Mouse (Mus musculus): ENCODE data around the gene Usp34. TPM values are rescaled to one million over a fixed set of nuclear protein-coding genes. Genes with fewer than 3 reads are reported as not detected.
"Not testable (repeated sequence)": the region's sequence is repeated elsewhere in the genome, so short reads cannot be mapped to it uniquely, and the experiment has no call there.

The Usp34 gene
- polyA plus RNA-seq, 1 experiment from 2014 or later = 54.0 TPM

- WGBS = 82% methylated on average over 2 of the region's 2 CpGs
- Histone ChIP-seq H3K4me1 (ENCODE audit: control insufficient read depth, insufficient read depth, low read length) (no peaks in the 10 kb centered on the region), H3K4me2 (ENCODE audit: low read depth, low read length) (no peak overlapping the region), H3K4me3 (ENCODE audit: low read depth, low read length) (no peak overlapping the region), H3K27ac (ENCODE audit: low read depth, low read length) (no peak overlapping the region), H3K9me3 (ENCODE audit: control insufficient read depth, low read length) (no peaks in the 10 kb centered on the region), H3K27me3 (ENCODE audit: control insufficient read depth, insufficient read depth, low read length) (no peaks in the 10 kb centered on the region), H3K9ac (replicated peaks; ENCODE audit: low read depth, low read length) (no peak overlapping the region), H3K36me3 (ENCODE audit: control insufficient read depth, insufficient read depth, low read length) (peaks cover 62% of the 10 kb centered on the region)
- ATAC-seq (ENCODE audit: low read depth) = no peak
Measured at GRCm38 (mm10) chr11:23436076-23436475, 129.4 kb downstream of the Usp34 start.

DNA sequence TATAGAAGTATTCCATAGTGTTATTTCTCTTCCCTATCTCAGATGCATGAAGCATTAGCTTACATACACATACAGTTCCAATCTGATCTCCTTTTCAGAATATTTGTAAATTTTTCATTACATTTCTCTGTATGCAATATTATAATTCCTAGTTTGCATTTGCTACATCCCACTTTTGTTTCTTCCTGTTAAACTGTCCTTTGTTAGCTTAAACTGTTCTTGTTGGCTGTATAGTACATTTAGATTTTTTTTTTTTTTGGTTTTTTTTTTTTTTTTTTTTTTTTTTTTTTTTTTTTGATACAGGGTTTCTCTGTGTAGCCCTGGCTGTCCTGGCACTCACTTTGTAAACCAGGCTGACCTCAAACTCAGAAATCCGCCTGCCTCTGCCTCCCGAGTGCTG lies 159.2 kb downstream of the Usp34 start:
- H3K36me3 ChIP-seq (ENCODE audit: control insufficient read depth, insufficient read depth, low read length) = peaks cover 34% of the 10 kb centered on the region
- H3K4me2 ChIP-seq (ENCODE audit: low read depth, low read length); H3K27ac ChIP-seq (ENCODE audit: low read depth, low read length); ATAC-seq (ENCODE audit: low read depth); H3K9ac ChIP-seq (replicated peaks; ENCODE audit: low read depth, low read length); H3K4me3 ChIP-seq (ENCODE audit: low read depth, low read length); H3K9me3 ChIP-seq (ENCODE audit: control insufficient read depth, low read length); H3K27me3 ChIP-seq (ENCODE audit: control insufficient read depth, insufficient read depth, low read length); H3K4me1 ChIP-seq (ENCODE audit: control insufficient read depth, insufficient read depth, low read length): not testable (repeated sequence)
- 96% methylated on average over 2 of the region's 2 CpGs for WGBS

GRCm38 (mm10) chr11:23489955-23490354 lies 183.3 kb downstream of the Usp34 start:
- no peak overlapping the region for H3K4me3 ChIP-seq (ENCODE audit: low read depth, low read length)
- H3K27me3 ChIP-seq (ENCODE audit: control insufficient read depth, insufficient read depth, low read length) = no peaks in the 10 kb centered on the region
- no peak overlapping the region for H3K9ac ChIP-seq (replicated peaks; ENCODE audit: low read depth, low read length)
- peaks cover 81% of the 10 kb centered on the region for H3K36me3 ChIP-seq (ENCODE audit: control insufficient read depth, insufficient read depth, low read length)
- no peak overlapping the region for H3K4me2 ChIP-seq (ENCODE audit: low read depth, low read length)
- H3K9me3 ChIP-seq (ENCODE audit: control insufficient read depth, low read length) = no peaks in the 10 kb centered on the region
- no peak overlapping the region for H3K27ac ChIP-seq (ENCODE audit: low read depth, low read length)
- no peak for ATAC-seq (ENCODE audit: low read depth)
- H3K4me1 ChIP-seq (ENCODE audit: control insufficient read depth, insufficient read depth, low read length) = peaks cover under 1% of the 10 kb centered on the region; the same call in 1 of the 2 replicates
- 95% methylated on average over 1 of the region's 1 CpGs for WGBS

GRCm38 (mm10) chr11:23492048-23492790 lies 185.5 kb downstream of the Usp34 start:
- H3K36me3 ChIP-seq (ENCODE audit: control insufficient read depth, insufficient read depth, low read length) = peaks cover 66% of the 10 kb centered on the region
- no peak for ATAC-seq (ENCODE audit: low read depth)
- H3K27me3 ChIP-seq (ENCODE audit: control insufficient read depth, insufficient read depth, low read length) = no peaks in the 10 kb centered on the region
- no peak overlapping the region for H3K4me2 ChIP-seq (ENCODE audit: low read depth, low read length)
- no peak overlapping the region for H3K9ac ChIP-seq (replicated peaks; ENCODE audit: low read depth, low read length)
- no peaks in the 10 kb centered on the region for H3K9me3 ChIP-seq (ENCODE audit: control insufficient read depth, low read length)
- no peak overlapping the region for H3K27ac ChIP-seq (ENCODE audit: low read depth, low read length)
- H3K4me1 ChIP-seq (ENCODE audit: control insufficient read depth, insufficient read depth, low read length) = peaks cover 14% of the 10 kb centered on the region; the same call in 1 of the 2 replicates
- no peak overlapping the region for H3K4me3 ChIP-seq (ENCODE audit: low read depth, low read length)
- 88% methylated on average over 4 of the region's 4 CpGs for WGBS

DNA sequence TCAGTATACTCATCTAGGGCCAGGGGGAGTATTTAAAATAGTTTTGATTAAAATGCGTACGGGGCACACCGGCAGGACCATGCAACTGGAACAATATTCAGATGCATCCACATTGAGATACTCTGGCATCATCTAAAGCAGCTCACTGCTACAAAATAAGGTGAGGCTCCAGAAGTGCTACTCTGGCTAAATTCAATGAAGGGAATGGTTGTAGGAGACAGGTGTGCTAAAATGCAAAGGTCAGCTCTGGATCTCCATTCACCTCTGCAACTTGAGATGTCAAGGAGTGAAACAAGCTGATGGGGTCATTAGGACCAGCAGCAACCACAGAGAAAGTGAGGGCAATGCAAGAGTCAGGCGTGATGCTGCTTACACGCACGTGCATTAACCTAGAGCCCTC lies 188.5 kb downstream of the Usp34 start:
- 90% methylated on average over 6 of the region's 6 CpGs for WGBS
- H3K9ac ChIP-seq (replicated peaks; ENCODE audit: low read depth, low read length) = no peak overlapping the region

GRCm38 (mm10) chr11:23496661-23497060 lies 190.0 kb downstream of the Usp34 start:
- H3K27me3 ChIP-seq (ENCODE audit: control insufficient read depth, insufficient read depth, low read length) = no peaks in the 10 kb centered on the region
- peak overlapping the region; percentile 95 for H3K4me2 ChIP-seq (ENCODE audit: low read depth, low read length)
- H3K9ac ChIP-seq (replicated peaks; ENCODE audit: low read depth, low read length) = peak overlapping the region; percentile 85
- H3K4me1 ChIP-seq (ENCODE audit: control insufficient read depth, insufficient read depth, low read length) = peaks cover 14% of the 10 kb centered on the region; the same call in 1 of the 2 replicates
- ATAC-seq (ENCODE audit: low read depth) = no peak
- H3K36me3 ChIP-seq (ENCODE audit: control insufficient read depth, insufficient read depth, low read length) = peaks cover 27% of the 10 kb centered on the region
- peak overlapping the region; percentile 80 for H3K4me3 ChIP-seq (ENCODE audit: low read depth, low read length)
- WGBS = 50% methylated on average over 6 of the region's 6 CpGs
- H3K9me3 ChIP-seq (ENCODE audit: control insufficient read depth, low read length) = no peaks in the 10 kb centered on the region
- H3K27ac ChIP-seq (ENCODE audit: low read depth, low read length) = peak overlapping the region; percentile 94

More for the DNA sequence above, 188.5 kb downstream of the Usp34 start:
- Histone ChIP-seq H3K27ac (ENCODE audit: low read depth, low read length) (no peak overlapping the region), H3K27me3 (ENCODE audit: control insufficient read depth, insufficient read depth, low read length) (no peaks in the 10 kb centered on the region), H3K9me3 (ENCODE audit: control insufficient read depth, low read length) (no peaks in the 10 kb centered on the region), H3K4me3 (ENCODE audit: low read depth, low read length) (no peak overlapping the region), H3K4me2 (ENCODE audit: low read depth, low read length) (no peak overlapping the region; the same call in 1 of the 2 replicates), H3K4me1 (ENCODE audit: control insufficient read depth, insufficient read depth, low read length) (peaks cover 14% of the 10 kb centered on the region; the same call in 1 of the 2 replicates), H3K36me3 (ENCODE audit: control insufficient read depth, insufficient read depth, low read length) (peaks cover 41% of the 10 kb centered on the region)
- no peak for ATAC-seq (ENCODE audit: low read depth)

DNA sequence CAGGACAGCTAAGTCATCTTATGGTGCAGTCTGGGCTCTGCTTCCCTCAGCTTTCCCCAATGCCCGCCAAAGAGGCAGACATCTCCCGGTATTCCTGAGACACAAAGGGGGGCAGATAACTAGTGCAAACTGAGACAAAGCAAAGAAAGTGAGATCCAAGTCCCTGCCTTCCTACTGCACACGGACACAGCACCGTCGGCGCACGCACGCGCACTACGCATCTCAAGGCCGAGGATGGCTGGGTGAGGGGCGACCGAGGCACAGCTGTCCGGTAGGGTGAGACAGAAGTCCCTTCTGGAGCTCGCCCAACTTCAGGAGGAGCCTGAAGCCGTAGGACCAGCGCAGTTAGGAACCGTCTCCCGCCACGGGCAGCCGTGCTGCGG lies 190.6 kb downstream of the Usp34 start:
- no peaks in the 10 kb centered on the region for H3K27me3 ChIP-seq (ENCODE audit: control insufficient read depth, insufficient read depth, low read length)
- peak overlapping the region; percentile 85 for H3K9ac ChIP-seq (replicated peaks; ENCODE audit: low read depth, low read length)
- H3K4me1 ChIP-seq (ENCODE audit: control insufficient read depth, insufficient read depth, low read length) = peaks cover 14% of the 10 kb centered on the region; the same call in 1 of the 2 replicates
- H3K9me3 ChIP-seq (ENCODE audit: control insufficient read depth, low read length) = no peaks in the 10 kb centered on the region
- peak overlapping the region; percentile 80 for H3K4me3 ChIP-seq (ENCODE audit: low read depth, low read length)
- WGBS = under 1% methylated on average over 20 of the region's 22 CpGs
- H3K4me2 ChIP-seq (ENCODE audit: low read depth, low read length) = peak overlapping the region; percentile 95
- ATAC-seq (ENCODE audit: low read depth) = peak; percentile 90
- H3K36me3 ChIP-seq (ENCODE audit: control insufficient read depth, insufficient read depth, low read length) = peaks cover 22% of the 10 kb centered on the region; the same call in 1 of the 2 replicates
- H3K27ac ChIP-seq (ENCODE audit: low read depth, low read length) = peak overlapping the region; percentile 94

DNA sequence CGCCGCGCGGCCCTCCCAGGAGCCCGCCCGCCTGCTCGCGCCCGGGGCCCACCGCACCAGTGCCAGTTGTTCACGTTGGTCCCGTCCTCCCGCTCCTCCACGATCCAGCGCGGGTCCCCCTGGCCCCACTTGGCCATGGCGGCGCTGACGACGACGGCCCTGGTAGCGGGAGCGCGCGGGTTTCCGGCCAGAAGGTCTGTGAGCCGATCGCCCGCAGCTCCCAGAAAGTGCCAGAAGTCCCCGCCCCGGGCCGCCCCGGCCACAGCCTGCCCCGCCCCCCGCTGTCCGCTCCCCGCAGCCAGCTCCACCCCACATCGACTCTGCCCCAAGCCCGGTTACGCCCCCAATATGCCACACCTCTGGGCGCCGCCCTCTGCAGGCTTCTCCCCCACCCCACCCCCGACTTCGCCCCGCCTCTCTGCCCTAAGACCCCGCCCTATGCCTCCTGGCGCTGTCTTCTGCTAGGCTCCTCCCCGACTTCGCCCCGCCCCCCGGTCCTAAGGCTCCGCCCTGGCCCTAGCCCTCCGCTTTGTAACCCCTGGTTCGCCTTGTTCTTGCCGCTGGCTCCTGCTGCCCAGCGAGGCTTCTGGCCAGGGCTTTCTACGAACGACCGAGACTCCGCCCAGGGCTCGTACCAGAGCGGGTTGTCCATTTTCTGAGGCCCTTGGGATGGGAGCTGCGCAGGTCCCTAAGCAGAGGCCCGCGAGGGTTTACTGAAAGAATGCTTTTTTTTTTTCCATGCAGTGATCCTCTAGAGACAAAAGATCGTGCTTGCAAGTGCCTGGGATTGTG lies 191.2 kb downstream of the Usp34 start, which contains the start of gene Ahsa2:
Gene Ahsa2 (minus strand): TSS at position 313 of the 792 bp plus-strand sequence.
- under 1% methylated on average over 60 of the region's 66 CpGs for WGBS
- peaks cover 16% of the 10 kb centered on the region; the same call in 1 of the 2 replicates for H3K36me3 ChIP-seq (ENCODE audit: control insufficient read depth, insufficient read depth, low read length)
- peaks cover 14% of the 10 kb centered on the region; the same call in 1 of the 2 replicates for H3K4me1 ChIP-seq (ENCODE audit: control insufficient read depth, insufficient read depth, low read length)
- ATAC-seq (ENCODE audit: low read depth) = peak; percentile 94
- peak within 1 kb of the TSS; percentile 80 for H3K4me3 ChIP-seq (ENCODE audit: low read depth, low read length)
- peak within 1 kb of the TSS; percentile 85 for H3K9ac ChIP-seq (replicated peaks; ENCODE audit: low read depth, low read length)
- H3K27ac ChIP-seq (ENCODE audit: low read depth, low read length) = peak within 1 kb of the TSS; percentile 94
- peak within 1 kb of the TSS; percentile 95 for H3K4me2 ChIP-seq (ENCODE audit: low read depth, low read length)
- H3K27me3 ChIP-seq (ENCODE audit: control insufficient read depth, insufficient read depth, low read length) = no peaks in the 10 kb centered on the region
- H3K9me3 ChIP-seq (ENCODE audit: control insufficient read depth, low read length) = no peaks in the 10 kb centered on the region
